Mouse (Mus musculus) CH12.LX (cell line): ENCODE data around the gene Olfr220. TPM values are rescaled to one million over a fixed set of nuclear protein-coding genes. Genes with fewer than 3 reads are reported as not detected.

Experiments used
- DNase-seq: peaks from one replicate; pipeline ENCODE4 v3.0.0-alpha.2; 2013; ENCODE audit errors: extremely low read depth
- H3K27ac ChIP-seq: 2 replicates; pipeline ENCODE4 v1.5.1; 2012; ENCODE audit warnings: low read depth, mild to moderate bottlenecking, control low read depth, moderate library complexity; ENCODE audit not compliant: insufficient read depth
- H3K27me3 ChIP-seq: replicated peaks from 2 replicates; pipeline ENCODE3; 2012; ENCODE audit warnings: inconsistent platforms
- H3K36me3 ChIP-seq, 2 experiments: replicated peaks in 1 of 2; 2 replicates each; pipeline versions ENCODE3 to v1.6.1; 2012; ENCODE audit warnings: inconsistent platforms in 1 of 2, low read length in 1 of 2, mild to moderate bottlenecking in 1 of 2, mixed read lengths in 1 of 2, moderate library complexity in 1 of 2; ENCODE audit not compliant: control insufficient read depth in 1 of 2, insufficient read depth in 1 of 2
- H3K4me1 ChIP-seq, 2 experiments: 2 replicates each; pipeline ENCODE4 v1.6.1; 2012; ENCODE audit warnings: inconsistent platforms in 1 of 2, moderate library complexity in 1 of 2; ENCODE audit not compliant: insufficient read depth in 2 of 2, control insufficient read depth in 1 of 2
- H3K4me2 ChIP-seq: 2 replicates; pipeline ENCODE4 v1.6.1; 2012; ENCODE audit warnings: low read depth, mild to moderate bottlenecking, control low read depth; ENCODE audit not compliant: poor library complexity, insufficient read depth, severe bottlenecking
- H3K4me3 ChIP-seq, 3 experiments: fragments of 150-350 bp in 1 of 3; sonication (generic) in 1 of 3; replicated peaks in 1 of 3; 2 replicates each; pipeline versions ENCODE3 to v1.5.1; 2011 to 2012; ENCODE audit warnings: low read depth in 2 of 3, low read length in 2 of 3, mild to moderate bottlenecking in 2 of 3, moderate library complexity in 2 of 3, control low read depth in 1 of 3, improper control_type of control experiment in 1 of 3, inconsistent platforms in 1 of 3, mixed read lengths in 1 of 3; ENCODE audit not compliant: poor library complexity in 1 of 3
- H3K79me2 ChIP-seq: replicated peaks from 2 replicates; pipeline ENCODE4 v1.6.1; 2012; ENCODE audit warnings: mild to moderate bottlenecking, moderate library complexity; ENCODE audit not compliant: control insufficient read depth, poor library complexity, insufficient read depth, severe bottlenecking; ENCODE audit errors: extremely low read depth
- H3K9ac ChIP-seq: 2 replicates; pipeline ENCODE4 v1.6.1; 2012; ENCODE audit warnings: low read depth, mild to moderate bottlenecking, control low read depth, moderate library complexity; ENCODE audit not compliant: insufficient read depth
- H3K9me3 ChIP-seq: replicated peaks from 2 replicates; pipeline ENCODE3; 2012; ENCODE audit warnings: low read length, inconsistent platforms, mixed read lengths
- CHD2 ChIP-seq: IDR thresholded peaks from 2 replicates; pipeline ENCODE4 v1.6.1; 2011; ENCODE audit warnings: low read length, improper control_type of control experiment
- E2F4 ChIP-seq: IDR thresholded peaks from 2 replicates; pipeline ENCODE4 v1.6.1; 2011; ENCODE audit warnings: low read depth, low read length, improper control_type of control experiment; ENCODE audit not compliant: insufficient replicate concordance
- EP300 ChIP-seq: IDR thresholded peaks from 2 replicates; pipeline ENCODE4 v1.6.1; 2011; ENCODE audit warnings: low read length, improper control_type of control experiment
- GABPA ChIP-seq: IDR thresholded peaks from 2 replicates; pipeline ENCODE4 v1.6.1; 2012; ENCODE audit warnings: low read depth, low read length, improper control_type of control experiment, inconsistent platforms; ENCODE audit not compliant: insufficient replicate concordance
- JUND ChIP-seq: conservative IDR thresholded peaks from 2 replicates; pipeline ENCODE4 v1.6.1; 2011; ENCODE audit warnings: low read depth, low read length, improper control_type of control experiment
- MAFK ChIP-seq: IDR thresholded peaks from 2 replicates; pipeline ENCODE4 v1.6.1; 2011; ENCODE audit warnings: low read length, improper control_type of control experiment; ENCODE audit not compliant: insufficient replicate concordance
- MAZ ChIP-seq: IDR thresholded peaks from 2 replicates; pipeline ENCODE4 v1.6.1; 2012; ENCODE audit warnings: low read depth, mild to moderate bottlenecking, inconsistent platforms, low read length, improper control_type of control experiment, moderate library complexity
- MEF2A ChIP-seq: IDR thresholded peaks from 2 replicates; pipeline ENCODE4 v1.6.1; 2014; ENCODE audit warnings: low read depth, mild to moderate bottlenecking, inconsistent platforms, low read length, improper control_type of control experiment, borderline replicate concordance
- MYC ChIP-seq: IDR thresholded peaks from 2 replicates; pipeline ENCODE4 v1.6.1; 2011; ENCODE audit warnings: low read depth, mild to moderate bottlenecking, improper control_type of control experiment, low read length
- NELFE ChIP-seq: IDR thresholded peaks from 2 replicates; pipeline ENCODE4 v1.6.1; 2011; ENCODE audit warnings: low read depth, low read length, improper control_type of control experiment
- POLR2A ChIP-seq: IDR thresholded peaks from 2 replicates; pipeline ENCODE4 v1.6.1; 2011; ENCODE audit warnings: low read depth, mild to moderate bottlenecking, improper control_type of control experiment, low read length
- RAD21 ChIP-seq: IDR thresholded peaks from 2 replicates; pipeline ENCODE4 v1.6.1; 2011; ENCODE audit warnings: low read depth, mild to moderate bottlenecking, low read length, improper control_type of control experiment, moderate library complexity
- SIN3A ChIP-seq: IDR thresholded peaks from 2 replicates; pipeline ENCODE4 v1.6.1; 2012; ENCODE audit warnings: low read length, improper control_type of control experiment, inconsistent platforms
- SMC3 ChIP-seq: IDR thresholded peaks from 2 replicates; pipeline ENCODE4 v1.6.1; 2011; ENCODE audit warnings: low read depth, low read length, improper control_type of control experiment
- TBP ChIP-seq: conservative IDR thresholded peaks from 2 replicates; pipeline ENCODE4 v1.6.1; 2011; ENCODE audit warnings: low read depth, low read length, improper control_type of control experiment
- TCF12 ChIP-seq: IDR thresholded peaks from 2 replicates; pipeline ENCODE4 v1.6.1; 2014; ENCODE audit warnings: low read depth, mild to moderate bottlenecking, inconsistent platforms, low read length, improper control_type of control experiment
- USF1 ChIP-seq: IDR thresholded peaks from 2 replicates; pipeline ENCODE4 v1.6.1; 2014; ENCODE audit warnings: low read depth, mild to moderate bottlenecking, inconsistent platforms, low read length, improper control_type of control experiment
- USF2 ChIP-seq: conservative IDR thresholded peaks from 2 replicates; pipeline ENCODE4 v1.6.1; 2011; ENCODE audit warnings: low read depth, low read length, improper control_type of control experiment
- ZKSCAN1 ChIP-seq: IDR thresholded peaks from 2 replicates; pipeline ENCODE4 v1.6.1; 2012; ENCODE audit warnings: low read depth, inconsistent platforms, low read length, improper control_type of control experiment, borderline replicate concordance
- ZMIZ1 ChIP-seq: IDR thresholded peaks from 2 replicates; pipeline ENCODE4 v1.6.1; 2012; ENCODE audit warnings: low read depth, mild to moderate bottlenecking, inconsistent platforms, low read length, improper control_type of control experiment
- dilution Hi-C: fragments of 300-500 bp; cut with MboI; formaldehyde crosslinking; loops from 2 replicates; pipeline ENCODE4 v1.14.3; 2020; ENCODE audit warnings: low sequenced_read_pairs; ENCODE audit not compliant: extremely low pct_unique_long_range_greater_than_20kb, extremely low pct_ligation_motif_present
- in situ Hi-C: fragments of 300-500 bp; cut with MboI; formaldehyde crosslinking; loops from 3 replicates; pipeline ENCODE4 v1.14.3; 2019; ENCODE audit warnings: low sequenced_read_pairs, low pct_ligation_motif_present, low pct_unique_long_range_greater_than_20kb, mixed read lengths
- polyA plus RNA-seq: library from polyadenylated mRNA; unstranded; fragments of >175 nt; gene quantifications from 2 replicates; pipeline ENCODE4 v1.2.1, GENCODE M21; 2012; ENCODE audit warnings: low read depth; ENCODE audit not compliant: insufficient read length
- total RNA-seq, 2 experiments: library from RNA; depleted of rRNA; stranded (reverse); fragments of 300-350 nt in 1 of 2; fragments of >200 nt in 1 of 2; gene quantifications; 2 replicates each; pipeline ENCODE4 v1.2.3; 2012 to 2014

The Olfr220 gene
- total and polyA plus RNA-seq, 3 experiments, result not detected

- H3K4me3 ChIP-seq, result no peak overlapping the region
- dilution Hi-C loops, result no loop called here
- no peak overlapping the region for H3K27ac ChIP-seq
- no peaks in the 10 kb centered on the region for H3K27me3 ChIP-seq
- peaks cover 5 to 14% of the 10 kb centered on the region in 2 experiments; a peak in 3 of 4 replicates for H3K4me1 ChIP-seq
- peaks cover 0 to 3% of the 10 kb centered on the region in 2 experiments for H3K36me3 ChIP-seq
- no peak for DNase-seq
- TF ChIP-seq NELFE (no peak), ZKSCAN1 (no peak), MEF2A (no peak), GABPA (no peak), MAFK (no peak), EP300 (no peak), POLR2A (no peak), JUND (no peak), CHD2 (no peak), SIN3A (no peak), MAZ (no peak), USF1 (no peak), RAD21 (no peak), MYC (no peak), TCF12 (no peak), SMC3 (no peak), ZMIZ1 (no peak), E2F4 (no peak), USF2 (no peak), TBP (no peak)
- TF ChIP-seq, all 38 proteins: peak for 0
- in situ Hi-C loops, result no loop called here
- H3K9ac ChIP-seq, result no peak overlapping the region
- H3K4me2 ChIP-seq, result no peak overlapping the region
- H3K79me2 ChIP-seq, result no peaks in the 10 kb centered on the region
- peaks cover 10% of the 10 kb centered on the region for H3K9me3 ChIP-seq
These were observed 58.2 kb downstream of the Olfr220 start for GRCm38 (mm10) chr1:174500064-174500463.

Other genes starting within 250 kb of the Olfr220 start
- gene Olfr419, start 190.0 kb upstream of the Olfr220 start, total RNA-seq (2012; rRNA removed), result not detected in 2 replicates
- gene Olfr419, start 190.0 kb upstream of the Olfr220 start, total RNA-seq (2014; rRNA removed), result not detected in 2 replicates
- not detected in 2 replicates for gene Olfr419, start 190.0 kb upstream of the Olfr220 start, polyA plus RNA-seq
- not detected in 2 replicates for gene Mptx1, start 111.6 kb upstream of the Olfr220 start, total RNA-seq (2012; rRNA removed)
- gene Mptx1, start 111.6 kb upstream of the Olfr220 start, total RNA-seq (2014; rRNA removed), result not detected in 2 replicates
- gene Mptx1, start 111.6 kb upstream of the Olfr220 start, polyA plus RNA-seq, result not detected in 2 replicates
- not detected in 2 replicates for gene Olfr417, start 77.0 kb upstream of the Olfr220 start, total RNA-seq (2012; rRNA removed)
- not detected in 2 replicates for gene Olfr417, start 77.0 kb upstream of the Olfr220 start, total RNA-seq (2014; rRNA removed)
- not detected in 2 replicates for gene Olfr417, start 77.0 kb upstream of the Olfr220 start, polyA plus RNA-seq
- not detected in 2 replicates for gene Olfr248, start 51.0 kb upstream of the Olfr220 start, total RNA-seq (2012; rRNA removed)
- gene Olfr248, start 51.0 kb upstream of the Olfr220 start, total RNA-seq (2014; rRNA removed), result not detected in 2 replicates
- not detected in 2 replicates for gene Olfr248, start 51.0 kb upstream of the Olfr220 start, polyA plus RNA-seq
- not detected in 2 replicates for gene Olfr414, start 18.0 kb upstream of the Olfr220 start, total RNA-seq (2012; rRNA removed)
- not detected in 2 replicates for gene Olfr414, start 18.0 kb upstream of the Olfr220 start, total RNA-seq (2014; rRNA removed)
- not detected in 2 replicates for gene Olfr414, start 18.0 kb upstream of the Olfr220 start, polyA plus RNA-seq
- 0.21 and 0.25 TPM in 2 replicates for gene Fmn2, start 59.7 kb downstream of the Olfr220 start, total RNA-seq (2012; rRNA removed)
- gene Fmn2, start 59.7 kb downstream of the Olfr220 start, total RNA-seq (2014; rRNA removed), result 0.39 and 0.51 TPM in 2 replicates
- gene Fmn2, start 59.7 kb downstream of the Olfr220 start, polyA plus RNA-seq, result 1.5 and 1.6 TPM in 2 replicates